Mouse (Mus musculus) gastrocnemius, adult 8-10 months (tissue): Measurements from ENCODE around the gene Ranbp1. TPM values are rescaled to one million over a fixed set of nuclear protein-coding genes. Genes with fewer than 3 reads are reported as not detected.
A peak's percentile ranks its signal among the peaks of the same experiment; 100 is the strongest.
"Not testable (repeated sequence)": the region's sequence is repeated elsewhere in the genome, so short reads cannot be mapped to it uniquely, and the experiment has no call there.

Experiments used
- DNase-seq, 2 experiments: peaks; one replicate each; pipeline ENCODE4 v3.0.0; 2022; ENCODE audit warnings: low spot score in 2 of 2
- microRNA-seq: library from miRNA; unstranded; fragments of <30 nt; microRNA quantifications from one replicate; pipeline ENCODE4 v1.2.0, GENCODE M21; 2022
- total RNA-seq, 4 experiments: library from RNA; stranded (reverse); gene quantifications; 2 replicates each; pipeline ENCODE4 v1.2.4; 2022

Gene Ranbp1
- total RNA-seq, 4 experiments from 2014 or later, result 15.8 to 20.5 (median 19.1) TPM

DNA sequence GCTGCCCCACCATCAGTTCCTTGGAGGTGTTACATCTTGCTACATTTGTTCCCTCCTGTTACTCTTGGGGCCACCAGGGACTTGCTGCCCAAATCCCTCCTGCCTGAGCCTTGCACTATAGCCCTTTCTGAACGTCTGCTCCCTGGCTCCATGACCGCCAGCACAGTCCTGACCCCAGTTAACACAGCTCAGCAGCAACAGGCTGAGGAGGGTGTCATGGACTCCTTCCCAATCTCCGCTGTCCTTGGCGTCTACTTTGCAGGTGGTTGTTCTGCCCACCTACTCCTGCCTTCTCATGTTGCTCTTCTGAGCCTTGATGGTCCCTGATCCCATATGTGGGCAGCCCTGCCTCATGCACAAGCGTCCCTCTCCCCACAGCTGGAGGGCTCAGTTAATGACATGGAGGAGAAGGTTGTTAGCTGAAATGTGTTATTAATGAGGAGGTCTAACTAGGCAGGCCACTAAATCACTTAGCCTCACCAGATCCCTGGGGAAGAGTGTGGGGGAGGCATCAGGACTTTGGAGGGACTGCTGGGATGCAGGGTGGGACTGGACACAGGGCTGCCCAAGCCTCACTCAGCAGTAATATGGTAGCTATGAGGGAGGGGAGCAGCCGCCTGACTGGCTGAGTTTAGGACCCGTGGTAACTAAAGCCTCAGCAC, 45.0 kb downstream of the Ranbp1 start:
- no peak for DNase-seq

DNA sequence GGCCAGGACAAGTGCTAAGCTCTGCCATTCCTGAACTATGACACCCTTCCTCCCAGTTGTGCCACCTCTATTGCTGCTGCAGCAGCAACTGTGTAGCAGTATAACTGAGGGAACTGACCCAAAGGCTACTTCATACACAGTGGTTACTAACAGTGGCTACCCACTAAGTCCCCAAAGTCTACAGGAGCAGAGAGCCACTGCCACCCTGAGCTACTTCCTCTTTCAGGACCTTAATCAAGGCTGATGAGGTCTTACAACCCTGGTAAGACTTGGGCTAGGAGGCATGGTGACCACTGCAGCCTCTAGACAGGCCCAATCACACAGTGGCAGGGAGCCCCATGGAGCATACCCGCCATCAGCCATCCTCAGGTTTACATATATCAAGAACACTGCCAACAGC, 46.5 kb downstream of the Ranbp1 start:
- DNase-seq, result no peak

DNA sequence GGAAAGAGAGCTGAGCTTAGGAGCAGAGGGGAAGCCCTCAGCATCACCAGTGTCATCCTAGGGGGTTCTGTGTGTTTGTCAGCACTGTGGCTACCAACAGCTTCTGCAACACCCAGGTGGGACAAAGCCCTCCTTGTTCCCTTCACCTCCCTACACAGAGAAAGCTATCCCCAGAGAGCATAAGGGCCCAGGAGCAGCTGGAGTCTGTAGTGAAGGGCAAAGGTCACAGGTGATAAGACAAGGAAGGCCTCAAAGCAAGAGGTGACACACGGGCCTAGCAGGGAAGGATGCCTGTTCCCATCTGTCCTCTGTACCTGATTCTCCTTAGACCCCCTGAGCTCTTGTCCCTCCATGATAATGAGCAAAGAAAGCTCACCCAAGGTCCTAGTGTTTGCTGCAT, 46.9 kb downstream of the Ranbp1 start:
- DNase-seq, result no peak

DNA sequence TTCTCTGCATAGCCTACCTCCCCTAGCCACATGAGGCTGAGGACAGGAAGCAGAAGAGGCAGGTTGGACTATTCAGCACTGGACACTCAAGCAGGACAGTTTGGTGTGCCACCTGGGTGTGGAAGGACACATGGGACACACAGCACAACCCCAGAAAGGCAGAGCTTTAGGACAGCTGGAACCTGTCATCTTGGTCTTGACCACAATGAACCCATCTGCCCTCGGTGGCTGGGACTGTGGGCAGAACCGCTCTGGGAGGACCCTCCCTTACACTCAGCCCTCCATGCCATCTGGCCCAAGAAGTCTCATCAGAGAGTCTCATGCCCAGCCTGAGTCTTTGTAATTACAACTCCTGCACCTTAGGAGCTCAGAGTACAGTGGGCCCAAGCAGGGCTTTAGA, 48.5 kb downstream of the Ranbp1 start:
- DNase-seq, result no peak

DNA sequence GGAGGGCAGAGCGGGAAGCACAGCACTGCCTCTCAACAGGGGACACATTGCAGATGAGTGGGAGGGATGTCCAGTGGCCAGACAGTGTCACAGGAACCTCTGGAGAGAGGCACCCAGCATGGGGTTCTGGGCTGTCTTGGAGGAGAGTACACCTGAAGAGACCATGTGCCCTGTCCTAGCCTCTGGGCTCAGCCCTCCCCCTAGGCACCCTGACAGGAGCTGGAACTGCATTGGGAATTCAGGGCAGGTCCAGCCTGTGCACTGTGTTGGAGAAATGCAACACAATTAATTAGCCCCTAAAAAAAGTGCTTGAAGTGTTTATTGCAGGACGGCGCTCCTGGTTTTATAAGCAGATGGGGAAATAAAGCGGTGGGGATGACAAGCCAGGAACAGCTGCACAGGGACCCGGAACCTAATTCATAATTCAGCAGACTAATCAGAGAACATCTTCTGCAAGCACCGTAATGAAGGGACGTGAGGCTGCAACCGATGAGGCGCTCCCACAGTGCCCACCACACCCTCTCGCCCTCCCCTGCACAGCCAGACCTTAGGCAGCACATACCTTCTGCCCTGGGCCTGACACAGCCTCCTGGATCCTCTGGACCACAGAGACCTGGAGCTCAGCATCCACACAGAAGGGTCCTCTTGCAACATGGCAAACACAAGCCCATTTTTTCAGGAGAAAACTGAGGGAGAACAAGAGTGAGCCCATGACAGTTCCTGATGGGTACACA, 50.0 kb downstream of the Ranbp1 start:
- no peak for DNase-seq

DNA sequence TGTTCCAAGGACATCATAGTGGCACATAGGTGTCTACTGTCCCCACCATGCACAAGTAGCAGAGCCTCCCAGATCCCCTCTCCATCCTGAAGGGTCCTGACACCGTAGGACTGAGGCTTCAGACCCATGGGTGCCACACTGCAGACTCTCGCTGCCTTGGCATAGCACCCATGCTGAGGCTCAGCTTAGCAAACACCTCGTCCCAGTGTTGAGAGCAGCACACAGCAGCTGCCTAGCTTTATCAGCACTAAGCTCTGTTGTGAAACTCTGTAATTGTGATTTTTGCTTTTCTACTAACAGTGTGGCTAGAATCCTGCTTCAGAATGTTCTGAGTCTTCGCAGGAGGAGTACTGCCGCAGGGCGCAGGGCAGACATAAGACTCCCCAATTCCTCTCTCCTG, 50.7 kb downstream of the Ranbp1 start:
- no peak for DNase-seq

DNA sequence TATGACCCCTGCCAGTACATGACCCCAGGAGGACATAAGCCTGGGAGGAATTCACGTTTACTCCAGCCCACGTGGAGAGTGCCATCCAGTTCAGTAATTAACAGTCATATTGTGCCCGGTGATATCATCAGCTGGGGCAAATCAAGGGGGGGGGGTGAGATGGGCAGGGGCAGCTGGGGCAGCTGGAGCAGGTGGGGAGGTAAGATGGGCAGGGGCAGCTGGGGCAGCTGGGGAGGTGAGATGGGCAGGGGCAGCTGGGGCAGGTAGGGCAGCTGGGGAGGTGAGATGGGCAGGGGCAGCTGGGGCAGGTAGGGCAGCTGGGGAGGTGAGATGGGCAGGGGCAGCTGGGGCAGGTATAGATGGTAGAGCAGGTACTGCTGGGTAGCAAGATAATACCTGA, 53.0 kb downstream of the Ranbp1 start:
- DNase-seq, result not testable (repeated sequence)

DNA sequence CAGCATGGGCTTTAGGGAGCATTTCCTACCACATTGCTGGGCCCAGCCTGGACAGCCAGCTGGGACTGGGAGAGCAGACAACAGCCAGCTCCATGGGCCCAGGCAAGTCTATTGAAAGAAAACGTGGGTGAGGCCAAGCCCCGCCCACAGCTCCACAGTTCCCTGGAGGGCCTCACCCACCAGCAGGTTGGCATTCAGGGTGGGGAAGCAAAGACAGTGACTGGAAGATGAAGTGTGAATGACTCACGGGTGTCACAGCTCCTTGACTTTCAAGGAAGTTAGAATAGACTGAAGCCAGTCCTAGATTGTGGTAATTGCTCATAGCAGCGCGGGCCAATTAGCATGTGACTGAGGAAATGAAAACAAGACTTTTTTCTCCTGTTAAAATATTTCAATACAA, 53.5 kb downstream of the Ranbp1 start:
- peak; percentile 28 to 29 for DNase-seq

DNA sequence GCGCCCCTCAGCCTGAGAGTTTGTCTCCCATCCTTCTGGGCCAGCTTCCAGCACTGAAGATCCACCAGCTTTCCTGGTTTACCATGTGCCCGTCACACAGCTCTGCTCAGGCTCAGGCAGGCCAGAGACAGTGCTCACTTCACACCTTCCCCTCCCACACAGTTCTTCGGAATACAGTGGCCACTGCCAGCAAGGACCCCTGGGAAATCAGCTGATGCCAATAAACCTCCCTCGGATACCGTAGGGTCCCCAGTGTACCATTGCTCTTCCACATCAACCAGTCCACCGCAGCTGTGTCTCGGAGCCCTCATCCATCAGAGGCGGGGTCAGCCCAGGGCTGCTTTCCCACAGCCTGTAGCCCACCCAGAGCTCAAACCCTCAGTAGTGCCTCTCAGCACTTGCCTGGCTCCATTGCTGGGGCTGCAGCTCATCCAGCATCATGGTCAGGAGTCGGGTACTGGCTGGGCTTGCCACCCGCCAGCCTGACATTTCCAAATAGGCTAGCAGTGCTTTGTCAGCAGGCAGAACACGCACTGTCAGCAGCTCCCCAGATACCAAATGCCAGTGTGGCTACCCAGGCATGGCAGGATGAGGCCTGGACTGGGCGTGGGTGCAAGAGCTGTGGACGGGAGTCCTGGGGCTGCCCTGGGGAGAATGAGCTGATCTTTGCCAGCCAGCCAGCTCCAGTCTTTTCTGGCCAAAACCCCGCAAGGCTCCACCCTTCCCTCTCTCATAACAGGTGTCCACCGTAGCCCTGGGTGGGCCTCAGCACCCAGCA, 54.1 kb downstream of the Ranbp1 start:
- DNase-seq, result peak; percentile 46 to 64

DNA sequence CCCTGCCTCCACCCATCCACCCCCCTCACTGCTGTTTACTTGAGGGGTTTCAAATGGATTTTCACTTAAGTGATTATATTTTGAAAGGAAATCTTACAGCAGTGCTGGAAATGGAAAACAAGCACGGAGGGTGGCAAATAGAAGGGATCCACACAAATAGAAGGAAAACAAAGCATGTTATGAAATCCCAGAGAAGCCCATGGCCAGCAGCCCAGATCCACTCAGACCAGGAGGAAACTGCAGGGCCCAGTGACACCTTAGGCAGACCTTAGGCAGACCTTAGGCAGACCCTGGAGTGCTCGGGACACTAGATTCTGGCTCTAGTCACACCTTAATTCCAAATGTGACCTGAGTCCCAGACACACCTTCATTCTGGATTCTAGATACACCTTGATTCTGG, 57.5 kb downstream of the Ranbp1 start:
- no peak for DNase-seq

Small RNAs within 50 kb of the gene (microRNA-seq; reads per million reads assigned to microRNA genes)
- not detected for gene Gm24572
- gene Mir1306, result 190 reads per million, percentile 60 among the genes with 10 or more reads in this experiment

Other genes with a start within 250 kb of the Ranbp1 start
- 10 to 100 TPM; 48.2 to 56.8 (median 51.2) TPM for gene Dgcr6, start 195.9 kb downstream of the Ranbp1 start, total RNA-seq
- 10 to 100 TPM in 2 of 4 experiments, 1 to 10 TPM in 2; 7.8 to 16.8 (median 9.7) TPM for gene Prodh, start 158.5 kb downstream of the Ranbp1 start, total RNA-seq
- gene Rtn4r, start 121.1 kb downstream of the Ranbp1 start, total RNA-seq, result under 1 TPM in 1 of 4 experiments, not detected in 3; 0.15 TPM
- not detected for gene Ccdc188, start 30.9 kb downstream of the Ranbp1 start, total RNA-seq
- 10 to 100 TPM; 22.8 to 29.6 (median 26.2) TPM for gene Zdhhc8, start 13.6 kb downstream of the Ranbp1 start, total RNA-seq
- gene Trmt2a, start 53 bp downstream of the Ranbp1 start, total RNA-seq, result 10 to 100 TPM in 2 of 4 experiments, 1 to 10 TPM in 2; 7.9 to 11.4 (median 9.3) TPM
- not detected for gene Gm49776, start 9.6 kb upstream of the Ranbp1 start, total RNA-seq
- 10 to 100 TPM; 10.7 to 14.7 (median 12.5) TPM for gene Dgcr8, start 40.5 kb upstream of the Ranbp1 start, total RNA-seq
- 10 to 100 TPM; 29.9 to 53.4 (median 43.1) TPM for gene Tango2, start 99.4 kb upstream of the Ranbp1 start, total RNA-seq
- gene Arvcf, start 99.5 kb upstream of the Ranbp1 start, total RNA-seq, result 10 to 100 TPM in 2 of 4 experiments, 1 to 10 TPM in 2; 7.8 to 12.7 (median 9.9) TPM
- gene Txnrd2, start 177.7 kb upstream of the Ranbp1 start, total RNA-seq, result 10 to 100 TPM; 17.2 to 23.5 (median 21.3) TPM
- 10 to 100 TPM; 36.7 to 39.9 (median 38.5) TPM for gene Comt, start 178.1 kb upstream of the Ranbp1 start, total RNA-seq
- 1 to 10 TPM; 3.1 to 6.1 (median 3.7) TPM for gene Gnb1l, start 250.0 kb upstream of the Ranbp1 start, total RNA-seq